Mouse (Mus musculus): ENCODE data around the gene Hist1h2ba.

Hist1h2ba gene

GRCm38 (mm10) chr13:23906906-23907305 is 27.1 kb downstream of the Hist1h2ba start:
- in situ Hi-C loops (cut with MboI, MseI), result no loop called here

- in situ Hi-C loops (cut with MboI, MseI), result no loop called here
Observed at GRCm38 (mm10) chr13:23898242-23898641, 35.7 kb downstream of the Hist1h2ba start.

GRCm38 (mm10) chr13:23893269-23893593 is 40.7 kb downstream of the Hist1h2ba start:
- in situ Hi-C loops (cut with MboI, MseI), result no loop called here

- in situ Hi-C loops (cut with MboI, MseI), result no loop called here
Observed at GRCm38 (mm10) chr13:23892592-23893268, 41.2 kb downstream of the Hist1h2ba start.

GRCm38 (mm10) chr13:23889011-23889605 is 44.8 kb downstream of the Hist1h2ba start:
- in situ Hi-C loops (cut with MboI, MseI), result no loop called here

GRCm38 (mm10) chr13:23887026-23887725 is 46.8 kb downstream of the Hist1h2ba start:
- in situ Hi-C loops (cut with MboI, MseI), result no loop called here

GRCm38 (mm10) chr13:23885540-23885939 is 48.4 kb downstream of the Hist1h2ba start:
- in situ Hi-C loops (cut with MboI, MseI), result no loop called here
